Mouse (Mus musculus): ENCODE data around the gene Mcidas.

The Mcidas gene

DNA sequence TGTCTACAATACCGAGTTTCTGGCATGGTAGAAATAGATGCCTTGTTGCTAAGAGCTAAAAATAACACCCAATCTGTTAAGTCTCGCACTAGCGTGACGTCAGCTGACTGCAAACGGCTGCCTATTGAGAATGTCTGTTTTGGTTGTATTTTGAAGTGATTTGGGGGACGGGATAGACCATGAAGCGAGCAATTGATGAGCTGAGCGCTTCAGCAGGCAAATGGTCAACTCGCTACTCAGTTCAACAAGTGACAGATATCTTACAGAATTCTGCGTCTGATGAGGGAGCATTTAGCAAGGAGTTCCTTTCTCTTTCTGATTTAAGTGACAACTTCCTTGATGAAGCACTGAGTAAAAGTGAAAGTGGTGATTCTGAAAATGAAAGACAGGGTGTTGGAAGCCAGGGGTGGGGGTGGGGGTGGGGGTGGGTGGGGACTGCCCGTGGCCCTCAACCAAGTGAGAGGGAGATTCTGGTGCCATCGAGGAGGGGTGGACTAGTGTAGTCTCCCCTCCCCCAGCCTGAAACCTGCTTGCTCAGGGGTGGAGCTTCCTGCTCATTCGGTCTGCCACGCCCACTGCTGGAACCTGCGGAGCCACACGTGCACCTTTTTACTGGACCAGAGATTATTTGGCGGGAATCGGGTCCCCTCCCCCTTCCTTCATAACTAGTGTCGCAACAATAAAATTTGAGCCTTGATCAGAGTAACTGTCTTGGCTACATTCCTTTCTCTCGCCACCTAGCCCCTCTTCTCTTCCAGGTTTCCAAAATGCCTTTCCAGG is 19.7 kb downstream of the Mcidas start:
- DNase-seq (ENCODE audit: low read depth), result peak; percentile 65

DNA sequence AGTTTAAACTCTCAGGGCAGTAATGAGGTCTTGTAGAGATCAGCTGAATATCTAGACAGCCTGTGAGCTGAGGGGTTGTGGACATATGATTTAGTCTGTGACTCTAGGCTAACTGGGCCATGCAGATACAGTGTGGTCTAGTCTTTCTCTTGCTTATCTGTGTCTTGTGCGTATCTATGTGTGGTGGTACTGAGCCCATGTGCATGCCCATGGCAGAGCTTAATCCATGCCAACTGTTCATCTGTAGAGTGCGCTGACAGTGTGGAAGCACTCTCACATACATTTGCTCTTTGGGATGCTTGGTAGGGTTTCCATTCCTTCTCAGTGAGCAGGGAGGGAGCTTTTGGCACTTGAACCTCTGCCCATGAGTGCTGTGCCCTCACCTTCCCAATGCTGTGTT is 27.9 kb downstream of the Mcidas start:
- DNase-seq (ENCODE audit: low read depth), result no peak

DNA sequence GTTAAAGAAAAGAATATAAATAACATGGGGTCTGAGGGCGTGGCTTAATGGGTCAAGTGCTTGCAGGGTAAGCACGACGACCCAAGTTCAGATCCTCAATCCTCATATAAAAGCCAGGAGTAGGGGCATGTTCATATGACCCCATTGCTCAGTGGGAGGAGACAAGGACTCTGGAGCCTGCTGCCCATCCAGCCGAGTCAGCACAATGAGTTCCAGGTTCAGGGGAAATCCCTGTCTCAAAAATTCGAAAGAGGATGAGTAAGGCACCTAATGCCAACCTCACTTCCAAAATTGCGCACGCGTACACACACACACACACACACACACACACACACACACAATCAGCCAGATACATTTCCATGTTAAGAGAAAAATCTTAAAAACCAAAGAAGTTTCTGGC is 28.8 kb downstream of the Mcidas start:
- no peak for DNase-seq (ENCODE audit: low read depth)

DNA sequence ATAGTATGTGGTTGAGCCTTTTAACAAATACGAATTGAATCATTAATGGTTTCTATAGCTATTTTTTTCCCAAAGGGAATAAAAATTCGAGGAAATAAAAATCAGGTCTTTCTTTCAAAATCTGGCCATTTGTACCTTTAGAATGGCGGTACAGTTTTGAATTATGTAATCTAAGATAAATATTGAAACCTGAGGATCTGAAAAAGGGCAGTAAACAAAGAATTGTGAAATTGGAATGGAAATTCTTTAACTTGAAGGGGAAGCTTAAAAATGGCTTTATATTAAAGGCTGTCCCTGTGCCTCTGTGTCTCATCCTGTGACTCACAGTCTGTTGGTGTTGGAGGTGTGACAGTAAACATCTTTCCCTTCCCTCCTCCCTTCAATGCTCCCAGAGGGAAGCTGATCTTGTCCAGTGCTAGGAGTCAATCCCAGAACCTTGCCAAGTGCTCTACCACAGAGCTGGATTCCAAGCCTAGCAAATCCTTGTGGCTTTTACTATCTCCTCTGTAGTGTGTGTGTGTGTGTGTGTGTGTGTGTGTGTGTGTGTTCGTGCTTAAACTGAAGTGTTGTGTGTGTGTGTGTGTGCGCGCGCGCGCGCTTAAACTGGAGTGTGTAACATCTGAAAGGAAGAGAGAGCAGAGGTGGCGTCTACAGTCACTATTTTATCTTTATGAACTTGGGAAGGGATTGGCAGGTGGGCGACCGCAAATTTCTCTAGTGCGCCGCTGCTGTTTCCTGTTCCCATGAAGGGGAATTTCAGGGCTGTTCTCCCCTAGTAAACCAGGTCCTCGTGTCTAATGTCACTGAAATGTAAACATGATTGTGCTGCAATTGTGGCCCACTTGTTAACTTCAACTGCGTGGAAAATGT is 29.9 kb downstream of the Mcidas start:
- no peak for DNase-seq (ENCODE audit: low read depth)

DNA sequence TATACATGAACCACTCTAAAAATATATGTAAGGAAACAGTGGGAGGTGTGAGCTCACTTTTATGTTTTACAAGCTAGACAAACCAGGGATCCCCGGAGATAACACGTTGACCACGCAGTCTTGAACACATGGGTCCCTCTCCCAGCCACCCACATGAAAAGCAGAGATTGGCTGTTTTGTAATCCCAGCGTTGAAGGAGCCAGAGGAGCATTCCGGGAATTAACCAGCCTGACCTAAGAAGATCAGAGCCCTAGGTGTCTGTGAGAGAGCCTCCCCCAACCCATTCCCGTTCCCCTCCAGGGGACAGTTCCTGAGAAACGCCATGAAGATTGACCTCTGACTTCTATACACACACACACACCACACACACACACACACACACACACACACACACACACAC is 37.7 kb downstream of the Mcidas start:
- DNase-seq (ENCODE audit: low read depth), result no peak

DNA sequence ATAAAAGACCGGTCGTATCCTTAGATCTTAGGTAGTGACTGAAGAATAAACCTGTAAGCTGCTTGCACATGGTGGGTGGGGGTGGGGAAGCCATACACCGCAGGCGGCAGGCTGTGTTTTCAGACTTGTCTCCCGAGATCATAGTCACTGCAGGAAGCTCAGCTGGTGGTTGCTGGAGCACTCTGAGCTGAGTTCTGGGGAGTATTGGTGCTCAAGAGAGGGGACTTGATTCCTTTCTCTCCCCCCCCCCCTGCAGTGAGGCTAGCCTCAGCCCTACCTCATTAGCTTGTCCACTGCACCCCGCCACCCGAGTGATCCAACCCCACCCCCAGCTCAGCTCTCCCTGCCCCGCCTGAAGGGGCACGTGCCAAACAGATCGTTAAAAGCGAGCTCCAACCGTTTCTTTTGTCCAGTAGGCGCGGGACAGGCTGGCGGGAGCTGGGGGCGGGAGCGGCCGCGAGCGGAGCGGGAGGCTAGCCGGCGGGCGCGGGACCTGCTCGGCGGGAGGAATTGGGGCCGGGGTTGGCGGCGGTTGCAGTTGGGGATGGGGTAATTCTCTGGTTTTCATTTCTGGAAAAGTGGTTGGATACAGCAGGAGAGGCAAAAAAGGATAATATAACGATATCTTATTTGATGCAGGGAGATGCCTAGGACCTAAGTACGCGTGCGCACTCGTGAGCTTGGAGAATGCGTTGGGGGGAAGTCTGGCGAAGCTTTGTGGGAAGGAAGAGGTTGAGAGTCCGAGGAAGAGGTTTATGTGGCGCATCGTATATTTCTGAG is 38.3 kb downstream of the Mcidas start:
- no peak for DNase-seq (ENCODE audit: low read depth)

DNA sequence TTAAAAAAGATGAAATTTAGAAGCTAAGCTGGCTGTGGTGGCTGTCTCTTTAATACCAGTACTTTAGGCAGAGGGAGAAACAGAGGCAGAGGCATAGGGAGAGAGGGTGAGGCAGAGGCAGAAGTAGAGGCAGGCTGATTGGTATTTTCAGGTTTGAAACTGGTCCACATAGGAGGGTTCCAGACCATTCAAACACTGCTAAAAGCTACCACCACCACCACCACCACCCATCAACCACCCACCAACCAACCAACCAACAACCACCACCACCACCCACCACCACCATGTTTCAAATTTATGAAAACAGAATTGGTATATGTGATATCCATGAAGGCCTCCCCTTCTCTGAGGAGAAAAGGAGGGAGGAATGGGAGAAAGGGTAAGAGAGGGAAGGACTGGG is 39.2 kb downstream of the Mcidas start:
- no peak for DNase-seq (ENCODE audit: low read depth)

DNA sequence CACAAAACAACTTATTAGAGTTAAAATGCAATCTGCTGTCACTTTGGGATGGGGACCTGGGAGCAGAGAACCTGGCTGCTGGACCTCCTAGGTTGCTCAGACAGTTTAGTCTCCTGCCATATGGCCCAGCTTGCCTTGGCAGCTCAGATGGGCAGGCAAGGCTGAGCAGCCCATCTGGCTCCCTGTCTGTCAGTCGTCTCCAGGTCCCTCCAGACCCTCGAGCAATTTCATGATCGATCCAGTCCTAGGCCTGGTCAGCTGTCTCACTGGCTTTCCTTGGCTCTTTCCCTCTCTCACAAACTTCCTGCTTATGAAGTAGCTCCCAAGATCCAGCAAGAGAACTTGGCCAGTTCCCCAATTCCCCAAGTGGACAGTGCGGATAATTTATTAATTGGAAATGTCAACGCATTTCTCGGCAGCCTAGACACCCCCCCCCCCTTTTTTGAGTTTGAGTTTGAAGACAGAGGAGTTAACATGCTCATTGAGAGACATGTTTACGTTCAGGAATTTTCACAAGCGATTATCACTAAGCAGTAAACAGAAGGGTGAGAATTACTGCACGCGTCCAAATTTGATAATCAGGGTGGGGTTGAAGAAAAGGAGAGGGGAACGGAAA is 40.7 kb downstream of the Mcidas start:
- no peak for DNase-seq (ENCODE audit: low read depth)

DNA sequence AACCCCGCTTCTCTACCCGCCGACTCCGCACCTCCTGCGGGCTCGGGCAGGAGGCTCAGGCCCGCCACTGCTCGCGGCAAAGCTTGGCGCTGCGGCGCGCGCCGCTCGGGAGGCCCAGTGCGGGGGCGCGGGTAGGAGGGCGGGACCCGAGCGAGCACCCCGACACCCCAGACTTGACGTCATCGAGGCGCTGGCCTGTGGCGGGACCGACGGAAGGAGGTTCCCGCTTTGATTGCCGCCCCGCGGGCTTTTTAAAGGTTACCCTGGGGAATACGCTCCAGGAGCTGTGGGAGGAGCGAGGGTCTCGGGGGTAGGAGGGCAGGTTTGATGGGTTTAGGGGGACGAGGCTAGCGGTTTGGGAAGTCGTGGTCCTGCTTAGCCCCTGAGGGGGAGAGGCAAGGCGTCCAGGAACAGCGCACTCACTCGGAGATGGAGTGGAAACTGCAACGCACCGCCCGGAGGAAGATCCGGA is 41.3 kb downstream of the Mcidas start, which contains the start of gene Cdc20b:
Gene Cdc20b (plus strand): TSS at position 162 of the 472 bp plus-strand sequence.
- DNase-seq (ENCODE audit: low read depth), result no peak

DNA sequence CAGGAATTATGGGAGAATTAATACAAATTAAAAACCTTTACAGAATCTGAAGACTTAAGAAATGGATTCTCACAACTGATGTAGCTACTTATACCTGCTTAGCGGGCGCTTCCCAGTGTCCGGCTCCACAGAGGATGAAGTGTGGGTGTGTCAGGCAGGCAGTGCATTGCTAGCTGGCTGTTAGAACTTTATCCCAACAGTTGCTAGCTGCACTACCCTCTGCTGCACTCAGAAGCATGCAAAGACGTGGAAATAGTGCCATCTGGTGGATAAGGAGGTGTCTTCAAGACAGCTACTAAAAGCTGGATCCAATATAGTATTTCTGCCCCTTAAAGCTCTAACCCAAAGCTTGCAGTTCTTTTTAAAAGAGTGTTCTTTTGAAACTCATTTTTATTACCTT is 42.2 kb downstream of the Mcidas start:
- peak; percentile 82 for DNase-seq (ENCODE audit: low read depth)

DNA sequence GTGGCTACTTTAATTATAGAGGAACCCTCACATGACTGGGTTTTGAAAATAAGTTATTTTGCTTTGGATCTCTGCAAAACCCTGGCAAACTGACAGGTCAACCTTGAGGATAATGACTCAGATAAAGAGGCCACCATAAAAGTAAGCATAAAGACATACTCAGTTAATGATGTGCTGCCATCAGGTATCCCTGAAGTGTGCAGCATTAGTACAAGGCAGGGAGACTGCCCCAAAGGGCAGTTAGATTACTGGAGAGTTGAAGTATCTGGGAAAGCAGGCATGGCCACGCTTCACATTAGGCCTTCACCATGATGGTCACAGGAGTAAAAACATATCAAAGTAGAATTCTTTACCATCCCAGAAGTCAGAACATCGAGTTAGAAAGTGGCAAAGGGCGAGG is 51.2 kb downstream of the Mcidas start:
- no peak for DNase-seq (ENCODE audit: low read depth)

DNA sequence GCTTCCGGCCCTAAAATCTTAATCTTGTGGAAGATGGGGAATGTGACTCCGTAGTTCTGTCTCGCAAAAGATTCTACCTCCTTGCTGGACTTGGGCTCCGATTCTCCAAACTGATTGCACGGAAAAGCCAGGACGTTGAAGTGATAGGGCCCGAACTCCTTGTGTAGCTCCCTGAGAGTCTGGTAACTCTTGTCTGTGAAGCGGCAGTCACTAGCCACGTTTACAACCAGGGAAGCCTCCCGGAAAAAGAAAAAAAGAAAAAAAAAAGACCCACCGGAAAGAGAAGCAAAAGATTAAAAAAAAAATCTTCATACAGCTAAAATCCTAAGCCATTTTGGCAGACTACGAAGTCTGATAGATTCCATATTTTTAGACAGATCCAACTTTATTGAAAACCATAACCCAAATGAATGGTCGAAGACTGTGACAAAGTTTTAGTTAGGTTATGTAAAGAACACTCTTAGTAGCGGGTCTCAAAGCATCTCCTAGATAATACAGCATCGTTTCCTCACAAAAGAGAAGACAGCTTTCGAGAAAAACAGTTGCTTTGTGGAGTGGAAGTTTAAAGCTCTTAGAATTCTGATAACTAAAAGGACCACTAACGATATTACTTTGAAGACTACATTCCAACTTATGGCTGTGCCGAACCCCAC is 51.9 kb downstream of the Mcidas start:
- no peak for DNase-seq (ENCODE audit: low read depth)

DNA sequence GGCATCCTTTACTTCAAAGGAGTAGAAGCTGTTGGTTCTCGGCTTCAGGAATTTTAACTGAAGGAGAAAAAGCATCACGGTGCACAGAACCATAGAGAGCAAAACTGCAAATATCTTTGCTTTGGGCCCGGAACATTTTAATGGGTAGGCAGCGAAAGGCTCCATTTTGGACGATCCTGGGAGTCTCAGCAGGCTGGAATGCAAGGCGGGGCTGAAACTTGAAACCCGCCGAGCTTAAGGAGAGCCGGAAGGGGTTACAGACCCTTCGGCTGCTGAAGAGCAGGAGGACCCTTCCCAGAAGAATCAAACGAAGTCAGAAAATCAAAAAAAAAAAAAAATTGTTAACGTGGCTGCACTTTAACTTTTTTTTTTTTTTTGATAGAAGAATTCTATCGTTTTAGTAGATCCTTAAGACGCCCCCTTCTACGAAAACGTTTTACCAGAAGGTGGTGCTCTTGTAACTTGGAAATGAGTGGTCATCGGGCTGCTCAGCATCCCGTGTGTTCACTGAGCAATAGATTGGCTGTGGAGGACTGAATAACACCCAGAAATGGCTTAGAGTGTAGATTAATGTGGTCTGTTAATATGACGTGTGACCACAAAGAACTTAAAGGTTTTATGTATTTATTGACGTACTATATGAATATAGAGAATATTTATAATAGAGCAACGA is 52.7 kb downstream of the Mcidas start, which contains the start of gene Gpx8:
Gene Gpx8 (minus strand): TSS at position 200 of the 673 bp plus-strand sequence.
- peak; percentile 52 for DNase-seq (ENCODE audit: low read depth)

DNA sequence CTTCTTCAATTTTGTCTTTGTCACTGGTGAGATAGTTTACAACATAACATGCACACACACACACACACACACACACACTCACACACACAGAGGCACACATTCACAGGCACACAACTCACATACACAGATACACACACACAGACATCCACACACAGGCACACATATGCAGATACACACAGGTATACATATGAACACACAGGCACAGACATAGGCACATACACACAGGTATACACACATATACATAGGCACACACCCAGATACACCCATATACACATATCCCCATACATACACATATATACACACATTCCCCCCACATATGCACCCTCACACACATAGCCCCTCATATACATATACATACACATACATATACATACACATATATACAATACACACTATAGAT is 53.4 kb downstream of the Mcidas start:
- DNase-seq (ENCODE audit: low read depth), result no peak

DNA sequence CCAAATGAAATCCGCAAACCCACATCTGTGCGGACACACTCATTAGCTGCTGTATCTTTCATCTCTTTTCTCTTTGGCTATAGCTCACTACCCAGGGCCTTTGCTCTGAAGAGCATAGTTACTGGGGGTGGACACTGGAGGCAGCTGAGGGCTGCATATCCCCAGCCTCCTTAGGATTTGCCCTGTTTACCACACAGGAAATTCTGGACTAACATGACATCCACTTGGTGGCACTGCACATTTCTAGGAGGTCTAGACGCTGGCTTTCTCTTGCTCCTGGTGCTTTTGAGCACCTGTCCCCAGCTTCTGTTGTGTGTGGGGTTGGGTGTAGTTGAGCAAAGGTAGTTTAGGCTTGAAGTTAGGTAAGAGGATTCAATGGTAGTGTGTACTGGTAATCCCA is 54.0 kb downstream of the Mcidas start:
- DNase-seq (ENCODE audit: low read depth), result no peak

All from 416B (cell line).